Mouse (Mus musculus) colon, adult 2 months (tissue): ENCODE measurements around the gene Ccp110. TPM values are rescaled to one million over a fixed set of nuclear protein-coding genes. Genes with fewer than 3 reads are reported as not detected.

Experiments used
- polyA plus RNA-seq: library from polyadenylated mRNA; depleted of rRNA; stranded (reverse); fragments of >200 nt; gene quantifications from 2 replicates; pipeline ENCODE4 v1.2.3, GENCODE M21; 2012; rRNA removed

Ccp110 gene
- 0.91 and 1.0 TPM in 2 replicates for polyA plus RNA-seq

DNA sequence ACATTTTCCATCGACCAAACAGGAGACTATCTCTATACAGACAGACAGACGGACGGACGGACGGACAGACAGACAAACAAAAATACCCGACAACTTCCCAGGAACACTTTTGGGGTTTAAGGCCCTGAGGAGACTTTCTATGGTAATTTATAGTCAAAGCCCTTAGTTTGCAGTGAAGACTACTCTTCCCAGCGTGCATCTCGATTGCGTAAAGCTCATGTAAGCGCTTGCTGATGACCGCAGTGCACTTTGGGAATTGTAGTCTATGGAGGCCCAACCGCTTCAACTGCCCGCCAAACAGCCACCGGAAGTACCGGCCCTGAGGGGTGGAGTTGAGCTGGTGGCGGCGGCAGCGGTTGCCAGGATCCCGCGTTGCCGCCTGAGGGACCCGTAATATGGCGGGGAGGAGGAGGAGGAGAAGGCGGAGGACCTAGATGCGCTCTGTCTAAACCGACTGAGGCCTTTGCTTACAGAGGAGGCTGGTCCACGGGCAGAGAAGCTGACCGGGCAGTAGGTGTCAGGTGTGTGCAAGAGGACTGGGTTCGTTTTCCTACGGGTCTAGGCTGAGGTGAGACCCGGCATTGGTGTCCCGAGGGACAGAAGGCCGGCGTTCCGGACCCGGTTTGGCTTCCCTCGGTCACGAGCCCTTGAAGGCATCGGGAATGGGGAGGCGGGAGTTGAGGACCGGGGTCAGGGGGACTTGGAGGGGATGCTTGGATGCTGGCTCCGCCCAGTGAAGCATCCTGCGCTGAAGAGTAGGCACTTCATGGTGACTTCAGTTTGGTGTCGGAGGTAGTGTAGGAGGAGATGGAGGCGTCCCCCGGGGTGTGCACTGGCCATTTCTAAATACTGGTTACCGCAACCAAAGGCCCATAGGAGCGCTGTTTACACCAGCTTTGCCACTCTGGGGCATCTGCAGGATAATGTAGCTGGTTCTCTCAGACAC, at the start of gene Ccp110:
Ccp110 (plus strand) TSS at position 325 of the 946 bp plus-strand sequence.

DNA sequence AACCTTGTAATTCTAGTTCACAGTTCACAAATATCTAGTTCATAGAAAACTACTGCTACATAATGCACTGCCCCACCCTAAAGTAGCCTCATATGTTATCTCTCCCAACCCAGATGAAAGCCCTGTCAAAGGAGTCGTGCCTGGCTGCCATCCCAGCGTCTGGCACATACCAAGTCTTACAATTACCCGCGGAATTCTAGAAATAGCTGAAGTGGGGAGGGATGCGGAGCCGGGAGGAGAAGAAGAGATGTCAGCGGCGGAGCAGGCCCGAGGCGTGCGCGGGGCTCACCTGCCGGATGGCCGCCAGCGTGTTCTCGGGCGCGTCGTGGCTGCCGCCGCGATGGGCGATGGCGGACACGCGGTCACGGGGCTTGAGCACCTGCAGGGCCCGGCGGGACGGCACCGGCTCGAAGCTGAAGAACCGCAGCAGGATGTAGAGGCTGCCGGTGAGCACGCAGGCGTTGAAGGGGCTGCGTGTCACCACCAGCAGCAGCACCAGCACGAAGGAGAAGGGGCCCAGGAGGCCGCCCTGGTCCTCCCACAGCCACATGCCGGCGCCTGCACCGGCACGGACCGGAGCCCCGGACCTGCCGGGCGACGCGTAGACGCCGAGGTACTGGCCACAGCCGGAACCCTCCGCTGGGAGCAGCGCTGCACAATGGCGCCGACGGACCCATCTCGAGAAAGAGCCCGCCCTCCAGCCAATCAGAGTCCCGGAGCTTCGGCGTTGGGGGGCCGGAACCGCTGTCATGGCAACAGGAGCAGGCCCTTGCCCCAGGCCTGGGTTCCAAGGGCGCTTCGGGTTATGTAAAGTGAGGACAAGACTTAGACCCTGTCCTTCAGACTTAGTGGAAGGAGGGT, 7.0 kb upstream of the Ccp110 start, which contains the start of gene Gde1:
Gde1 (minus strand) TSS at position 678 of the 861 bp plus-strand sequence.

DNA sequence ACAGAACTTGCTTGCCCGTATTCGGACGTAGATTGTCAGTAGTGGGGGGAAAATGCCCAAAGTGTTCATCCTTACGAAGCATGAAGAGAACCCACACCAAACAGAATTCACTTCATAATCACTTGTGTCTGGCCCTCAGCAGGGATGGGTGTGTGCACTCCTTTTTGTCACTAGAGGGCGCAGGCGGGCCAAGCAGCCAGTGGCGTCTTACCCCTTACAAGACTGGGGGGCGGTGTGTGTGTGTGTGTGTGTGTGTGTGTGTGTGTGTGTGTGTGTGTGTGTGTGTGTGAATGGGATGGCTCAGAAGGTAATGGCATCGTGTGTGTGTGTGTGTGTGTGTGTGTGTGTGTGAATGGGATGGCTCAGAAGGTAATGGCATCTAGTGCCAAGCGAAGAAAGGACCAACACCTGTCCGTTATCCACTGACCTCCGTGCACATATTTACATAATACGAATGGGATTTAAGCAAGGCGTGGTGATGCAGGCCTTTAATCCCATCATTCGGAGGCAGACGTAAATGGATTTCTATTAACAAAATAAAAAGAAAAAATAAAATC, 27.7 kb downstream of the Ccp110 start, which contains the start of gene Vps35l:
Vps35l (plus strand) TSS at position 252 of the 557 bp plus-strand sequence.

Other genes with a start within 250 kb of the Ccp110 start
- 12.6 and 14.5 TPM in 2 replicates for gene Itpripl2, start 220.6 kb upstream of the Ccp110 start, polyA plus RNA-seq
- gene Coq7, start 179.2 kb upstream of the Ccp110 start, polyA plus RNA-seq = 42.7 and 55.8 TPM in 2 replicates
- gene Tmc7, start 127.8 kb upstream of the Ccp110 start, polyA plus RNA-seq = 3.4 and 3.8 TPM in 2 replicates
- gene Tmc5, start 115.3 kb upstream of the Ccp110 start, polyA plus RNA-seq = 27.7 and 35.2 TPM in 2 replicates
- gene Gde1, start 6.8 kb upstream of the Ccp110 start, polyA plus RNA-seq = 291 and 410 TPM in 2 replicates
- 30.1 and 32.1 TPM in 2 replicates for gene Vps35l, start 27.7 kb downstream of the Ccp110 start, polyA plus RNA-seq
- 0.31 and 0.71 TPM in 2 replicates for gene Iqck, start 143.2 kb downstream of the Ccp110 start, polyA plus RNA-seq
- 3.0 and 3.4 TPM in 2 replicates for gene Knop1, start 143.7 kb downstream of the Ccp110 start, polyA plus RNA-seq